Mouse (Mus musculus): ENCODE data around the gene Mrpl12. TPM values are rescaled to one million over a fixed set of nuclear protein-coding genes. Genes with fewer than 3 reads are reported as not detected.

Mrpl12 gene
- polyA plus RNA-seq, 1 experiment from 2014 or later: 111 TPM

DNA sequence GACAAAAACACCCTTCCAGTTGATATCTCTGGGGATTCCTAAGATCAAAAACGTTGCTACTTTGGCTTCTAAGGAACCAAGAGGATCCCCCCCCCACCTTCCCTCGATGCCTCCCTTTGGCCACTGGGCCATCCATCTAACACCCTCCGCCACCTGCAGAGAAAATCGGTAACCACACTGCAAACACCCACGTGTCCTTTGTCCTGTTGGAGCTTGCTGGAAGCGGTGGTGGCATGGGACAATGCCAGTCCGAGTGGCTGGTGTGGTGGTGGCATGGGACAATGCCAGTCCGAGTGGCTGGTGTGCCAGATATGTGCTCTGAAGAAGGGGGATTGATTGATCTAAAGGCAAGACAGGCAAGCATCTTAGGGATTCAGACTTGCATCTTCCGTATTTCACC, 47.2 kb downstream of the Mrpl12 start:
- WGBS: 37% methylated on average over 9 of the region's 9 CpGs
- H3K9ac ChIP-seq (replicated peaks): no peak overlapping the region

DNA sequence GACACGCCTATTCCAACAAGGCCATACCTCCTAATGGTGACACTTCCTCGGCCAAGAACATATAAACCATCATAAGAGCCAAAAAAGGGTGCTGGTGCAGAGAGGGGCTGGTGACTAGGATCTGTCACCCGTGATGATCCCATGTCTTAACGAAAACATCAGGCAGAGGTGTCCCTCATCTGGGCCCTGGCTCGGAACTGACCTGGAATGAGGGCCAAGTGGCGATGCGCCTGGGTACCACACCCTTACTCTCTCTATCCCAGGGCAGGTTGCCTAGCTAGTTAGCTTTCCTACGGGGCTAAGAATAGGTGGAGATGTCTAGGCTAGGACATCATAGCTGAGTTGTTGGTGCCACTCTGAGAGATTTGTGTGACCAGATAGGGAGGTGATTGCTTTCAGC, 49.7 kb downstream of the Mrpl12 start:
- no peak for ATAC-seq (replicated peaks)
- H3K36me3 ChIP-seq: no peaks in the 10 kb centered on the region
- WGBS: 82% methylated on average over 8 of the region's 8 CpGs
- H3K4me3 ChIP-seq: no peak overlapping the region
- H3K9me3 ChIP-seq: no peaks in the 10 kb centered on the region
- peaks cover 41% of the 10 kb centered on the region for H3K27me3 ChIP-seq
- no peak overlapping the region for H3K27ac ChIP-seq (replicated peaks)
- H3K9ac ChIP-seq (replicated peaks): no peak overlapping the region
- H3K4me1 ChIP-seq: peaks cover 11% of the 10 kb centered on the region
- no peak overlapping the region for H3K4me2 ChIP-seq (replicated peaks)

More for the DNA sequence above, 47.2 kb downstream of the Mrpl12 start:
- H3K27me3 ChIP-seq: peaks cover 57% of the 10 kb centered on the region
- H3K4me1 ChIP-seq: peaks cover 11% of the 10 kb centered on the region
- no peak overlapping the region for H3K27ac ChIP-seq (replicated peaks)
- H3K4me3 ChIP-seq: no peak overlapping the region
- no peaks in the 10 kb centered on the region for H3K36me3 ChIP-seq
- no peaks in the 10 kb centered on the region for H3K9me3 ChIP-seq
- no peak overlapping the region for H3K4me2 ChIP-seq (replicated peaks)
- no peak for ATAC-seq (replicated peaks)

DNA sequence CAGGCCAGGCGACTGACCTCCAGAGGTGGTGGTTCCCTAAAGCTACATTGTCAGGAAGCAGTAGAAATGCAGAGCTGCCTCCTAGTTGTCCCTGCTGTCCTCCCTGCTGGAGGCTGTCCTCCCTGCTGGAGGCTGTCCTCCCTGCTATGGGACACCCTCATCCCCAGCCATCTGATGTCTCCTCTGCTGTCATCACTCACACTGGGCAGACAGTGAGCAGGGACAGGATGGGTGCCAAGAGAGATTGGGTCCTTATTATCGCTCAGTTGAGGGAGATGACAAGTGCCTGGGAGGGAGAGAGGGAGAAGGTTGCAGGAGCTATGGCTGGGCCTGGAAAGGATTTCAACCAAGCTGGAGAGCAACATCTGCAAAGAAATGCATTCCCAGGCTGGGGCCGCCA, 50.7 kb downstream of the Mrpl12 start:
- Histone ChIP-seq H3K27ac (replicated peaks) (no peak overlapping the region), H3K4me2 (replicated peaks) (no peak overlapping the region), H3K36me3 (no peaks in the 10 kb centered on the region), H3K4me3 (no peak overlapping the region), H3K9ac (replicated peaks) (no peak overlapping the region; the same call in 1 of the 2 replicates), H3K9me3 (no peaks in the 10 kb centered on the region), H3K4me1 (peaks cover 14% of the 10 kb centered on the region), H3K27me3 (peaks cover 30% of the 10 kb centered on the region)
- WGBS: 83% methylated on average over 3 of the region's 3 CpGs
- ATAC-seq (replicated peaks): no peak

DNA sequence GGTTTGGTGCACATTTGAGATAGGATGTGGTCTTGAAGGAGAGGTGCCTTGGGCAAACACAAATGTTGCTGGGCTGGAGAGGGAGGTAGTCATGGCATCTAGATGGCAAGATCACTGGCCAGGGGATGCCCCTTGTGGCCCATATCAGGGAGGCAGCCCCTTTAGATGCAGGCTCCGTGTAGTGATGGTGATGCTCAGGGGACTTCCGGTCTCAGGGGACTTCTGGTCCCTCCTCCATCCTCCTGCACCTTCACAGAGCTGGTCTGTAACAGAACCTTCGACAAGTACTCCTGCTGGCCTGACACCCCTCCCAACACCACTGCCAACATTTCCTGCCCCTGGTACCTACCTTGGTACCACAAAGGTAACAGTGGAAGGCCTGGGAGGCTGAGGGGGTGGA, 51.4 kb downstream of the Mrpl12 start:
- Histone ChIP-seq H3K9ac (replicated peaks) (no peak overlapping the region), H3K4me2 (replicated peaks) (no peak overlapping the region), H3K27ac (replicated peaks) (no peak overlapping the region), H3K27me3 (peaks cover 24% of the 10 kb centered on the region), H3K4me3 (no peak overlapping the region), H3K9me3 (no peaks in the 10 kb centered on the region), H3K4me1 (peaks cover 8% of the 10 kb centered on the region), H3K36me3 (no peaks in the 10 kb centered on the region)
- 73% methylated on average over 3 of the region's 3 CpGs for WGBS
- ATAC-seq (replicated peaks): no peak

DNA sequence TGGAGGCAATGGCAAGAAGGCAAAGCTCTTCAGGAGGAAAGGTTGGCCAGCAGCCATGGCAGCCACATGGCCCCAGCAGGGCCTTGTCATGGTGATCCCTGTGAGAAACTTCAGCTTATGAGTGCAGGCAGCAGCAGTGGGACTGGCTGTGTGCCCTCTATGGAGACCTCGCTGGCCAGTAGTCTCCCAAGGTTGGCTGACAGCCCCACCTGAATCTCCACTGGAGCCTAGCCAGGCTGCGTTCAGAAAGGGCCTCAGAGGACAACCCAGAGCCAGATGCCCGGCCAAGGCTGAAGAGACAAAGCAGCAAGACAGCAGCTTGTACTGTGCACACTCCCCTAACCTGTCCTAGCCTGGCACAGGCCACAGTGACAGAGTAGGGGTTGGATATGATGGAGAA, 54.1 kb downstream of the Mrpl12 start:
- WGBS: 61% methylated on average over 3 of the region's 3 CpGs
- Histone ChIP-seq H3K9ac (replicated peaks) (no peak overlapping the region), H3K4me3 (no peak overlapping the region), H3K27me3 (no peaks in the 10 kb centered on the region), H3K9me3 (no peaks in the 10 kb centered on the region), H3K27ac (replicated peaks) (peak overlapping the region; percentile 36), H3K4me2 (replicated peaks) (no peak overlapping the region), H3K4me1 (peaks cover 4% of the 10 kb centered on the region; the same call in 1 of the 2 replicates), H3K36me3 (peaks cover 16% of the 10 kb centered on the region)
- no peak; the same call in 1 of the 2 replicates for ATAC-seq (replicated peaks)

Other genes with a start within 250 kb of the Mrpl12 start
- 3,835 and 3,917 TPM in 2 replicates for gene Actg1, start 136.1 kb upstream of the Mrpl12 start, polyA plus RNA-seq (2015; fragmentation: Nextera tagmentation; extraction: Ambion mirVana)
- 0.97 and 1.3 TPM in 2 replicates for gene Fscn2, start 123.1 kb upstream of the Mrpl12 start, polyA plus RNA-seq (2015; fragmentation: Nextera tagmentation; extraction: Ambion mirVana)
- gene Faap100, start 105.8 kb upstream of the Mrpl12 start, polyA plus RNA-seq (2015; fragmentation: Nextera tagmentation; extraction: Ambion mirVana): 72.1 and 74.1 TPM in 2 replicates
- gene Nploc4, start 46.9 kb upstream of the Mrpl12 start, polyA plus RNA-seq (2015; fragmentation: Nextera tagmentation; extraction: Ambion mirVana): 34.8 and 35.2 TPM in 2 replicates
- gene Tspan10, start 42.0 kb upstream of the Mrpl12 start, polyA plus RNA-seq (2015; fragmentation: Nextera tagmentation; extraction: Ambion mirVana): not detected in 2 replicates
- gene Pde6g, start 31.1 kb upstream of the Mrpl12 start, polyA plus RNA-seq (2015; fragmentation: Nextera tagmentation; extraction: Ambion mirVana): 0.18 TPM in 1 of 2 replicates, not detected in the other
- 11.1 and 12.0 TPM in 2 replicates for gene Oxld1, start 26.5 kb upstream of the Mrpl12 start, polyA plus RNA-seq (2015; fragmentation: Nextera tagmentation; extraction: Ambion mirVana)
- 25.2 and 29.9 TPM in 2 replicates for gene Ccdc137, start 26.5 kb upstream of the Mrpl12 start, polyA plus RNA-seq (2015; fragmentation: Nextera tagmentation; extraction: Ambion mirVana)
- 49.1 and 50.8 TPM in 2 replicates for gene Arl16, start 17.0 kb upstream of the Mrpl12 start, polyA plus RNA-seq (2015; fragmentation: Nextera tagmentation; extraction: Ambion mirVana)
- gene Slc25a10, start 7.2 kb downstream of the Mrpl12 start, polyA plus RNA-seq (2015; fragmentation: Nextera tagmentation; extraction: Ambion mirVana): 27.0 and 32.9 TPM in 2 replicates
- gene Gcgr, start 46.1 kb downstream of the Mrpl12 start, polyA plus RNA-seq (2015; fragmentation: Nextera tagmentation; extraction: Ambion mirVana): 0.09 TPM in 2 replicates
- gene Mcrip1, start 65.1 kb downstream of the Mrpl12 start, polyA plus RNA-seq (2015; fragmentation: Nextera tagmentation; extraction: Ambion mirVana): 242 and 245 TPM in 2 replicates
- gene Ppp1r27, start 66.5 kb downstream of the Mrpl12 start, polyA plus RNA-seq (2015; fragmentation: Nextera tagmentation; extraction: Ambion mirVana): 0.23 TPM in 1 of 2 replicates, not detected in the other
- 234 and 239 TPM in 2 replicates for gene P4hb, start 88.6 kb downstream of the Mrpl12 start, polyA plus RNA-seq (2015; fragmentation: Nextera tagmentation; extraction: Ambion mirVana)
- gene Arhgdia, start 97.0 kb downstream of the Mrpl12 start, polyA plus RNA-seq (2015; fragmentation: Nextera tagmentation; extraction: Ambion mirVana): 464 TPM in 2 replicates
- 372 and 388 TPM in 2 replicates for gene Alyref, start 113.8 kb downstream of the Mrpl12 start, polyA plus RNA-seq (2015; fragmentation: Nextera tagmentation; extraction: Ambion mirVana)
- 199 and 205 TPM in 2 replicates for gene Anapc11, start 113.8 kb downstream of the Mrpl12 start, polyA plus RNA-seq (2015; fragmentation: Nextera tagmentation; extraction: Ambion mirVana)
- 0.51 and 0.65 TPM in 2 replicates for gene Npb, start 123.9 kb downstream of the Mrpl12 start, polyA plus RNA-seq (2015; fragmentation: Nextera tagmentation; extraction: Ambion mirVana)
- 167 and 174 TPM in 2 replicates for gene Pcyt2, start 133.3 kb downstream of the Mrpl12 start, polyA plus RNA-seq (2015; fragmentation: Nextera tagmentation; extraction: Ambion mirVana)
- 51.4 and 53.1 TPM in 2 replicates for gene Sirt7, start 140.6 kb downstream of the Mrpl12 start, polyA plus RNA-seq (2015; fragmentation: Nextera tagmentation; extraction: Ambion mirVana)
- gene Mafg, start 149.0 kb downstream of the Mrpl12 start, polyA plus RNA-seq (2015; fragmentation: Nextera tagmentation; extraction: Ambion mirVana): 42.1 and 44.1 TPM in 2 replicates
- 30.9 and 35.3 TPM in 2 replicates for gene Pycr1, start 159.2 kb downstream of the Mrpl12 start, polyA plus RNA-seq (2015; fragmentation: Nextera tagmentation; extraction: Ambion mirVana)
- 0.47 TPM in 1 of 2 replicates, not detected in the other for gene Myadml2, start 163.5 kb downstream of the Mrpl12 start, polyA plus RNA-seq (2015; fragmentation: Nextera tagmentation; extraction: Ambion mirVana)
- gene Notum, start 176.6 kb downstream of the Mrpl12 start, polyA plus RNA-seq (2015; fragmentation: Nextera tagmentation; extraction: Ambion mirVana): 0.46 and 1.1 TPM in 2 replicates
- 144 and 154 TPM in 2 replicates for gene Aspscr1, start 188.4 kb downstream of the Mrpl12 start, polyA plus RNA-seq (2015; fragmentation: Nextera tagmentation; extraction: Ambion mirVana)
- 97.9 and 103 TPM in 2 replicates for gene Cenpx, start 229.1 kb downstream of the Mrpl12 start, polyA plus RNA-seq (2015; fragmentation: Nextera tagmentation; extraction: Ambion mirVana)
- 94.1 and 94.8 TPM in 2 replicates for gene Lrrc45, start 229.3 kb downstream of the Mrpl12 start, polyA plus RNA-seq (2015; fragmentation: Nextera tagmentation; extraction: Ambion mirVana)
- gene Rac3, start 236.9 kb downstream of the Mrpl12 start, polyA plus RNA-seq (2015; fragmentation: Nextera tagmentation; extraction: Ambion mirVana): 245 and 251 TPM in 2 replicates
- gene Dcxr, start 242.7 kb downstream of the Mrpl12 start, polyA plus RNA-seq (2015; fragmentation: Nextera tagmentation; extraction: Ambion mirVana): 9.0 and 9.3 TPM in 2 replicates
- 0.64 and 0.69 TPM in 2 replicates for gene Cbr2, start 247.5 kb downstream of the Mrpl12 start, polyA plus RNA-seq (2015; fragmentation: Nextera tagmentation; extraction: Ambion mirVana)

All from forebrain, embryonic 15.5 days (tissue).